Mouse (Mus musculus): ENCODE data around the gene Olfr571.

Gene Olfr571

DNA sequence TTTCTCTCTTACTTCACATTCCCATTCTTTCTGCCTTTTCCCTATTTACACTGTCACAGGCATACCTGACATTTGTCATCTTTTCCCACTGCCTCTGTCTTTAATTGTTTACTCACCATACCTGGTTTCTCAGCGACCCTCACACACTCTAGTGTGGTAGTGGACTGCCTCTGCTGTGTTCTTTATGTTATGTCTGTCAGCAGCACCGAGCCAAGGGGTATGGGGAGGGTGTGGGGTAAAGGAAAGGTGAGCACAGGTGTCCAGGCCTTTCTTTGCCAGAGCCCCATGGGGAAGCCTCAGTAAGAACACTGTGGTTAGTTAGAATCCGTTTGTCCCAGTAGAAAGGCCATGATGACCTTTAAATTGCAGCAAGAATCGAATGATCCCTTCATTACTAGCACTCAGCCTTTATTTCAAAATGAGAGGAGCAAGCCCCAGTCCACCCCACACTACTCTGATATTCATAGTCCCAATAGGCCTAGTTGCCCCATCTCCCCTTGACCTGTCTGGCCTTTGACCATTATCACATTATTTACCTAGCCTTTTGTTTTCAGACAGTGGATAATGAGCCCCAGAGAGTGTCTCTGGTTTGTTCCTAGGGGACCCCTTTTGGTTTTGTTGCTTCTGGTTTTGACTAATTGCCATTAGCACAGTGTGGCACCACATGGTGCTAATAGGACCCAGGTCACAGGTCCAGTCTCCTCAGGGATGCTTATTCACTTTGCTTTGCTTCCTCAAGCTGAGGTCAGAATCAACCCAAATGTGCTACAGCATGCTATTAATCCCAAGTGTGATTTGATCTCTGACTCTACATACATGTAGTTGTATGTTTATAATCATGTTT is at the start of gene Olfr571:
Gene Olfr571 (minus strand): TSS at position 505 of the 844 bp plus-strand sequence.
- DNase-seq (ENCODE audit: low read depth), result no peak

GRCm38 (mm10) chr7:102962360-102962759 is 45.0 kb upstream of the Olfr571 start, which contains the start of gene Olfr576:
TSS of gene Olfr576 (plus strand) at chr7:102962660.
- DNase-seq (ENCODE audit: low read depth), result no peak

GRCm38 (mm10) chr7:102958593-102958992 is 41.3 kb upstream of the Olfr571 start, which contains the start of gene Olfr575:
TSS of gene Olfr575 (minus strand) at chr7:102958775.
- no peak for DNase-seq (ENCODE audit: low read depth)

- no peak for DNase-seq (ENCODE audit: low read depth)
Measured at GRCm38 (mm10) chr7:102958137-102958536, 40.8 kb upstream of the Olfr571 start.

- DNase-seq (ENCODE audit: low read depth), result no peak
Measured at GRCm38 (mm10) chr7:102950732-102951131, 33.4 kb upstream of the Olfr571 start.

DNA sequence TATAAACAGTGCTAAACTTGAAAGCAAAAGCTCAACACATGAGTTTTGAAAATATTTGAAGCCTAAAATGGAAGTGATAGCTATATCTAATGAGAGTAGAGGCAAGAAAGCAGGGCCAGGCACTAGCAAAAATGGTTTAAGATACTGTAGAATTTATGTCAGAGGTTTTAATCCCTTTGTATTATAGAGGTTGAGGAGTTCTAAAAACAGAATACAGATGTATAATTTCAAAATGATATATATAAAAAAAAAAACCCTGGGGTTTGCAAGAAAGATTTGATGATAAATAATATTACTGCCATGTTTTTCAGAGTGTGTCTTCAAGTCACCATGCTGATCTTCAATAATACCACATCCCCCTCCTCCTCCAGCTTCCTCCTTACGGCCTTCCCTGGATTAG is 30.8 kb upstream of the Olfr571 start, which contains the start of gene Olfr574:
Gene Olfr574 (plus strand): TSS at position 301 of the 400 bp plus-strand sequence.
- DNase-seq (ENCODE audit: low read depth), result no peak

DNA sequence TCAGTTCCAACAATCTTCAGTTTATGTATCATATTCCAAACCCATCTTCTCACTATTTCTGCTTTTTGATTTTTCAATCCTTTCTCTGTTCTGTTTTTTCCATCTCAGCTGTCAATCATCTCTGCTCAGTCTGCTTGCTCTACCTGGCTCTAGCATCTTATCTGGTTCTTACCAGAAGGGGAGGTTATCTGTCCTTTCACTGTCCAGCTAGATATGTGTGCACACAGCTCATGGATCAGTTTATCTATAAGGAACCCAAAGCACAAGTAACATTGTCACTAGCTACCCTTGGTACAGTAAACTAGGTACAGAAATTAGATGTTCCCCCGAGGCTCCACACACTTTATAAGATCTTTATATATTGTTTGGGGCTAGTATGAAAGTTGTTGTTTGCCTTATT is 26.1 kb upstream of the Olfr571 start:
- no peak for DNase-seq (ENCODE audit: low read depth)

DNA sequence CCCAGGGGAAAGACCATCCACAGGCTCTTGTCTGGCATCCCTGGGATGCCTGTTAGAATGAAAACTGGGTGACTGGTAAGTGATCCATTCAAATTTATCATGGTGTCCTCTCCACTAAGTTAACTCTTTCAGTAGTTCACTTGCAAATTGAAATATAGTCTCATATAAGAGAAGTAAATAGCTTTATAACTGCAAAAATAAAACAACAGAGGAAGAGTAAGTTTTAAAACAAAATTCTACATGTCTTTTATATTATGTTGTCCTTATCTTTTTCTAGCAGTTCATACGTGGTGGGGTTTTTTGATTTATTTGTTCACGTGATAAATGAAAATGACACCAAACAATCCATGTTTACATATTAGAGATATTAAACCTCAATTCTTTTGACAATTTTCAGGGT is 25.1 kb upstream of the Olfr571 start, which contains the start of gene Olfr573-ps1:
Gene Olfr573-ps1 (minus strand): TSS at position 101 of the 400 bp plus-strand sequence.
- no peak for DNase-seq (ENCODE audit: low read depth)

GRCm38 (mm10) chr7:102927105-102927504 is 9.8 kb upstream of the Olfr571 start:
- DNase-seq (ENCODE audit: low read depth), result no peak

- no peak for DNase-seq (ENCODE audit: low read depth)
Measured at GRCm38 (mm10) chr7:102924109-102924508, 6.8 kb upstream of the Olfr571 start, which contains the start of gene Olfr572. TSS of gene Olfr572 (plus strand) at chr7:102924409.

DNA sequence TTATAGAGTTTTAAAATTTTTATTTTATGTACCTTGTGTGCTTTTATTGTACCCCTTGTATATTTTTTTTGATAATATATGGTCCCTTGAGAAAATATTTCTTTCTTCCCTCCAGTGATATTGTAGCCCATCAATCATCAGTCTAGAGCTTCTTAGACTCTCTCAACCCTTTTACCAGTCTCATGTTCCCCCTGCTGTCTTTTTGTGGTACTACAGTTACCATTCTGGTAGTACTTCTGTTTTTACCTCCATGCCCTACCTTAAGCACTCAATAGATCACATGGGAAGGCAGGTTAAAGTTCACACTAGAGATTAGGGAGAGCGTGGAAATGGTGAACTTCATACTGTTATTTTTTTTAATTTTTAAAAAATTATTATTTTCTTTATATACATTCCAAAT is 2.3 kb upstream of the Olfr571 start:
- DNase-seq (ENCODE audit: low read depth), result peak; percentile 69

- DNase-seq (ENCODE audit: low read depth), result no peak
Measured at GRCm38 (mm10) chr7:102916405-102916804, 931 bp downstream of the Olfr571 start.

- DNase-seq (ENCODE audit: low read depth), result no peak
Measured at GRCm38 (mm10) chr7:102915261-102915660, 2.1 kb downstream of the Olfr571 start.

DNA sequence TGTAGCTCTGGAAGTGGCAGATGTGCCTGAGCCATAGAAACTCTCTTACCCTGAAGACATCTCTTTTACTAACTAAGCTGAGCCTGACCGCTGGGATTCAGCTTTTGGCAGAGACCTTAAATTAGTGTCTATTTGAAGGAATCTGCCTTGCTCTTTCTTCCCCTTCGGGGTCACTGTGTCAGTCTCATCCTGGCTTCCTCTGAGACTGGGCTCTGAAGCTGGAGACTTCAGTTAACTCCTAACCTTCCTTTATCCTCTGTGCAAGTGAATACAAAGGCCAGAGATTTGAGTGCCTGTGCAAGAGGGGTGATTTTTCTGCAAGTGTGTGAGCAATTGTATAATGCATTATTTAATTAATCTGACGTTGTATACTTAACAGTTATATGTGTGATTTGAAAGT is 26.6 kb downstream of the Olfr571 start, which contains the start of gene Olfr569:
Gene Olfr569 (minus strand): TSS at position 101 of the 400 bp plus-strand sequence.
- no peak for DNase-seq (ENCODE audit: low read depth)

DNA sequence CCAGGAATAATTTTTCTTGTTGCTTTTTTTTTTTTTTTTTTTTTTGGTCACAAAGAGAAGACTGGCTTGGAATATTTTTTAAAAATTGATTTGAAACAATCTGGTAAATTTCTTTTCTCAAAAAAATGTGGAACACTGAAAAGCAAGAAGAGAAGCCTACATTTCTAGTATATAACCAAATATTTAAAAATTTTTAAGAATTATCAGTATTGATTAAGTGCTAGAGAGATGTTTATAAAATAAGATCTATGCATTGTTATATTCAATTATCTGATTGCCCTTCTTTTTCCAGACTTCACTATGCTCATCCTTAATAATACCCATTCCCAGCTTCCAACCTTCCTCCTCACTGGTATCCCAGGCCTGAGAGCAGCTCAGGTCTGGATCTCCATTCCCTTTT is 40.5 kb downstream of the Olfr571 start, which contains the start of gene Olfr568:
Gene Olfr568 (plus strand): TSS at position 301 of the 400 bp plus-strand sequence.
- DNase-seq (ENCODE audit: low read depth), result no peak

DNA sequence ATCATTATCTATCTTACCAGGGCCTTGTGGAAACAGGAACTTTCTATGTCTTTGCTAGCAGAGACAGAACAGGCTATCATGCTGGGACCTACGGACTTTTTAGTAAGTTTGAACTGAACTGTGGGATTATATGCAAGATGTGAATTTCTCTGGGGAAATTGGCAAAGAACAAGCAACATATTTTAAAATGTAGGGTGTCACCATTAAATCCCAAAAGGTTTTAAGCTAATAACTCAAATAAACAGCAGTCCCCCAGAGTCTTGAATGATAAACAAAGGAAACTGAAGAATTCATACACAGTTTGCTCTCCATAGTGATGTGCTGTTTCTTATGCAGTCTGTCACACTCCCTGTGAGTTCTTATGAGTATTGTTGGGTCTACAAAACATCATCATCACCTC is 58.7 kb downstream of the Olfr571 start, which contains the start of gene Olfr566:
Gene Olfr566 (minus strand): TSS at position 101 of the 400 bp plus-strand sequence.
- no peak for DNase-seq (ENCODE audit: low read depth)

GRCm38 (mm10) chr7:102855807-102856206 is 61.5 kb downstream of the Olfr571 start:
- DNase-seq (ENCODE audit: low read depth), result no peak
